Mouse (Mus musculus): Measurements from ENCODE around the gene Pom121. TPM values are rescaled to one million over a fixed set of nuclear protein-coding genes. Genes with fewer than 3 reads are reported as not detected.

The Pom121 gene
- polyA plus RNA-seq, 2 experiments, result 5.4 to 7.6 TPM

GRCm38 (mm10) chr5:135381356-135381925, 12.9 kb downstream of the Pom121 start:
- Histone ChIP-seq H3K9me3 (ENCODE audit: control insufficient read depth, low read length) (no peaks in the 10 kb centered on the region), H3K4me1 (replicated peaks; ENCODE audit: control insufficient read depth in 2 of 2, insufficient read depth in 2 of 2, low read length in 1 of 2) (no peaks in the 10 kb centered on the region), H3K4me2 (ENCODE audit: low read depth) (no peak overlapping the region), H3K9ac (replicated peaks) (no peak overlapping the region), H3K27ac (no peak overlapping the region), H3K36me3 (replicated peaks; ENCODE audit: control insufficient read depth, insufficient read depth, low read depth) (peaks cover 72% of the 10 kb centered on the region), H3K4me3 (ENCODE audit: insufficient read depth in 1 of 2, low read depth in 2 of 2, low read length in 2 of 2) (no peak overlapping the region), H3K27me3 (ENCODE audit: control insufficient read depth, insufficient read depth, low read length) (no peaks in the 10 kb centered on the region)
- no peak for TF ChIP-seq CTCF (IDR thresholded peaks at IDR 0.05; ENCODE audit: low read depth)
- TF ChIP-seq EP300 (IDR thresholded peaks at IDR 0.05; ENCODE audit: low read depth), result no peak
- ATAC-seq (ENCODE audit: insufficient read depth) (no peak), DNase-seq (ENCODE audit: low read depth in 3 of 3, low spot score in 3 of 3) (no peak)
- WGBS (ENCODE audit: insufficient replicate concordance), result 92% methylated on average over 10 of the region's 10 CpGs

GRCm38 (mm10) chr5:135380681-135381080, 13.7 kb downstream of the Pom121 start:
- 87% methylated on average over 4 of the region's 4 CpGs for WGBS (ENCODE audit: insufficient replicate concordance)
- no peak for DNase-seq (ENCODE audit: low read depth in 3 of 3, low spot score in 3 of 3)
- H3K9me3 ChIP-seq (ENCODE audit: control insufficient read depth, low read length), result no peaks in the 10 kb centered on the region
- no peak for ATAC-seq (ENCODE audit: insufficient read depth)
- no peak overlapping the region for H3K4me3 ChIP-seq (ENCODE audit: insufficient read depth in 1 of 2, low read depth in 2 of 2, low read length in 2 of 2)
- peaks cover 76% of the 10 kb centered on the region for H3K36me3 ChIP-seq (replicated peaks; ENCODE audit: control insufficient read depth, insufficient read depth, low read depth)
- no peaks in the 10 kb centered on the region for H3K4me1 ChIP-seq (replicated peaks; ENCODE audit: control insufficient read depth in 2 of 2, insufficient read depth in 2 of 2, low read length in 1 of 2)
- H3K27me3 ChIP-seq (ENCODE audit: control insufficient read depth, insufficient read depth, low read length), result no peaks in the 10 kb centered on the region
- H3K4me2 ChIP-seq (ENCODE audit: low read depth), result no peak overlapping the region
- H3K27ac ChIP-seq, result no peak overlapping the region
- TF ChIP-seq CTCF (IDR thresholded peaks at IDR 0.05; ENCODE audit: low read depth) (no peak), EP300 (IDR thresholded peaks at IDR 0.05; ENCODE audit: low read depth) (no peak)
- no peak overlapping the region for H3K9ac ChIP-seq (replicated peaks)

GRCm38 (mm10) chr5:135376341-135376740, 18.0 kb downstream of the Pom121 start:
- TF ChIP-seq EP300 (IDR thresholded peaks at IDR 0.05; ENCODE audit: low read depth) (no peak), CTCF (IDR thresholded peaks at IDR 0.05; ENCODE audit: low read depth) (no peak)
- no peak for DNase-seq (ENCODE audit: low read depth in 3 of 3, low spot score in 3 of 3)

GRCm38 (mm10) chr5:135375167-135375566, 19.2 kb downstream of the Pom121 start:
- Histone ChIP-seq H3K9ac (replicated peaks) (no peak overlapping the region), H3K4me2 (ENCODE audit: low read depth) (no peak overlapping the region), H3K4me1 (replicated peaks; ENCODE audit: control insufficient read depth in 2 of 2, insufficient read depth in 2 of 2, low read length in 1 of 2) (peaks cover 2 to 5% of the 10 kb centered on the region in 2 experiments; a peak in 2 of 4 replicates), H3K36me3 (replicated peaks; ENCODE audit: control insufficient read depth, insufficient read depth, low read depth) (peaks cover 45% of the 10 kb centered on the region), H3K9me3 (ENCODE audit: control insufficient read depth, low read length) (no peaks in the 10 kb centered on the region), H3K27ac (no peak overlapping the region), H3K4me3 (ENCODE audit: insufficient read depth in 1 of 2, low read depth in 2 of 2, low read length in 2 of 2) (no peak overlapping the region), H3K27me3 (ENCODE audit: control insufficient read depth, insufficient read depth, low read length) (no peaks in the 10 kb centered on the region)
- DNase-seq (ENCODE audit: low read depth in 3 of 3, low spot score in 3 of 3), result no peak
- ATAC-seq (ENCODE audit: insufficient read depth), result no peak
- TF ChIP-seq EP300 (IDR thresholded peaks at IDR 0.05; ENCODE audit: low read depth), result no peak
- no peak for TF ChIP-seq CTCF (IDR thresholded peaks at IDR 0.05; ENCODE audit: low read depth)
- 75% methylated on average over 8 of the region's 8 CpGs for WGBS (ENCODE audit: insufficient replicate concordance)

More at GRCm38 (mm10) chr5:135376341-135376740, 18.0 kb downstream of the Pom121 start:
- peaks cover 55% of the 10 kb centered on the region for H3K36me3 ChIP-seq (replicated peaks; ENCODE audit: control insufficient read depth, insufficient read depth, low read depth)
- no peak overlapping the region for H3K4me3 ChIP-seq (ENCODE audit: insufficient read depth in 1 of 2, low read depth in 2 of 2, low read length in 2 of 2)
- H3K9ac ChIP-seq (replicated peaks), result no peak overlapping the region
- WGBS (ENCODE audit: insufficient replicate concordance), result 58% methylated on average over 2 of the region's 2 CpGs
- H3K27me3 ChIP-seq (ENCODE audit: control insufficient read depth, insufficient read depth, low read length), result no peaks in the 10 kb centered on the region
- H3K9me3 ChIP-seq (ENCODE audit: control insufficient read depth, low read length), result no peaks in the 10 kb centered on the region
- no peak overlapping the region for H3K4me2 ChIP-seq (ENCODE audit: low read depth)
- ATAC-seq (ENCODE audit: insufficient read depth), result no peak
- no peaks in the 10 kb centered on the region for H3K4me1 ChIP-seq (replicated peaks; ENCODE audit: control insufficient read depth in 2 of 2, insufficient read depth in 2 of 2, low read length in 1 of 2)
- no peak overlapping the region for H3K27ac ChIP-seq

- no peak overlapping the region for H3K27ac ChIP-seq
- H3K27me3 ChIP-seq (ENCODE audit: control insufficient read depth, insufficient read depth, low read length), result no peaks in the 10 kb centered on the region
- H3K36me3 ChIP-seq (replicated peaks; ENCODE audit: control insufficient read depth, insufficient read depth, low read depth), result peaks cover 36% of the 10 kb centered on the region
- DNase-seq (ENCODE audit: low read depth in 3 of 3, low spot score in 3 of 3) (no peak), ATAC-seq (ENCODE audit: insufficient read depth) (no peak)
- H3K4me3 ChIP-seq (ENCODE audit: insufficient read depth in 1 of 2, low read depth in 2 of 2, low read length in 2 of 2), result no peak overlapping the region
- H3K4me1 ChIP-seq (replicated peaks; ENCODE audit: control insufficient read depth in 2 of 2, insufficient read depth in 2 of 2, low read length in 1 of 2), result peaks cover 5 to 7% of the 10 kb centered on the region in 2 experiments; a peak in 3 of 4 replicates
- no peaks in the 10 kb centered on the region for H3K9me3 ChIP-seq (ENCODE audit: control insufficient read depth, low read length)
- H3K9ac ChIP-seq (replicated peaks), result no peak overlapping the region
- TF ChIP-seq CTCF (IDR thresholded peaks at IDR 0.05; ENCODE audit: low read depth) (peak; percentile 41), EP300 (IDR thresholded peaks at IDR 0.05; ENCODE audit: low read depth) (no peak)
- WGBS (ENCODE audit: insufficient replicate concordance), result 81% methylated on average over 5 of the region's 5 CpGs
- no peak overlapping the region for H3K4me2 ChIP-seq (ENCODE audit: low read depth)
Observed at GRCm38 (mm10) chr5:135373601-135374000, 20.7 kb downstream of the Pom121 start.
